Mouse (Mus musculus) gastrocnemius, postnatal 10 days (tissue): ENCODE data around the gene Hadh. TPM values are rescaled to one million over a fixed set of nuclear protein-coding genes. Genes with fewer than 3 reads are reported as not detected.

Experiments
- DNase-seq: peaks from one replicate; pipeline ENCODE4 v3.0.0; 2021; ENCODE audit warnings: mixed read lengths
- total RNA-seq, 2 experiments: library from RNA; stranded (reverse); gene quantifications; 2 replicates each; pipeline ENCODE4 v1.2.3; 2021

Hadh gene
- total RNA-seq, 2 experiments from 2014 or later, result 208 to 234 TPM

DNA sequence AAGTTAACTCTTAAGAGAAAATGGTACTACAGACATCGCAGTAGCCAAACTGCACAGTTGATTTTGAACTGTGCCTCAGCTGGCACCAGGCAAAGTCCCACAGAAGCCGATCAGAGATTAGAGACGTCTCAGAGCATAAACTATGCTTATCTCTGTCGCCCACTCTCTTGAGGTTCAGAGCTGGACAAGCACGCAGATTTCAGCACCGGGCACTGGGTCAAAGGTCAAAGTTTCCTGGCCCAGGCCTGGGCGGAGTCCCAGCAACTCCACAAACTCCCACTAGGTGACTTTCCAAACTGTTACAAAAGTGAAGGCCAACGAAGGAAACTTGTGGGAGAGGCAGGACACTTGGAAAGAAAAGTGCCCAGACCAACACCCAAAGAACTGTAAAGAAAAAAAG, 744 bp downstream of the Hadh start:
- peak; percentile 57 for DNase-seq

DNA sequence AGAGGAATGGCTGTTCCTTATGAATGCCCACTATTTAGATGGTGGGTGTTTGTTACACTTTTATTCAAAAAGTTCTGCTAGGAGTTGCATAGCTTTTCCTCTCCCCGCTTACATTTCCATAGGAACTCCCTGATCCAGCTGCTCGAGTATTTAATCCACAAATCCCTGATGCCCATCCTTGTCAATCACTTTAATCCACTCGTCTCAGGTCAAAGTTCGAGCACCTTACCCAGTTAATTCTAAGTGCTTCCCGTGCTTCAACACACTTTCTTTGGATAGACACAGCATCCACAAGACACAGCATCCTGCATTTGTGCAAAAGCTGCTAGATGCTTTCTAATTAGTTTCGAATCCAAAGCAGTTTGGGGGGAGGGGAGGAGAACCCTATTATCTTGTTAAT, 1.5 kb downstream of the Hadh start:
- DNase-seq, result no peak

DNA sequence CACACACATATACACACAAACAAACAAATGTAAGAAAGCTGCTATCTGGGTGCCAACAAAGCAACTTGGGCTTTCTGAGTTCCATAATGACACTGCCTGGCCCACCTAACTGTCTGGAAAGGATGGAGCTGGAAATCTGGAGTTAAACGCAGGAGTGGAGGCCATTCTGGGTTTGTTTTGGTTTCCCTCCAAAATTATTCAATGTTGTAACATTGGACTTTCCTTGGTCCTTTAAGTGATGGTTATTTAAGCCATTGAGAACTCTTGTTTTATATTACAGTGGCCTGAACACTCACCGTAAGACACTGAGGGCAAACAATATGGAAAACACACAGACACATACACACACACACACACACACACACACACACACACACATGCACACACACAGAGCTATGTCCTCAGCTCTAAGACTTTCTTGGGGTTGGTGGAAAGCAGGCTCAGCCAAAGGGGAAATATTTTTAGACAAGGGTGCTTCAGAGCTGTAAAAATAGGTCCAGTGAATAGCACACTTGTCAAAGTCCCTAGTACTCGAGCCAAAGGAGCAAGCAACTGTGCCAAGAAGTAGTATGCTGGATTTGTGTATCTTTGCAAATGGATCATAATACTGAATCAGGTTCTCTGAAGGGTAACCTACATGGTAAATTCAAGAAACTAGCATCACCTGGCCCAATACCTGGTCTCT, 5.4 kb downstream of the Hadh start:
- DNase-seq, result no peak

GRCm38 (mm10) chr3:131265516-131265915, 6.4 kb downstream of the Hadh start:
- DNase-seq, result no peak

DNA sequence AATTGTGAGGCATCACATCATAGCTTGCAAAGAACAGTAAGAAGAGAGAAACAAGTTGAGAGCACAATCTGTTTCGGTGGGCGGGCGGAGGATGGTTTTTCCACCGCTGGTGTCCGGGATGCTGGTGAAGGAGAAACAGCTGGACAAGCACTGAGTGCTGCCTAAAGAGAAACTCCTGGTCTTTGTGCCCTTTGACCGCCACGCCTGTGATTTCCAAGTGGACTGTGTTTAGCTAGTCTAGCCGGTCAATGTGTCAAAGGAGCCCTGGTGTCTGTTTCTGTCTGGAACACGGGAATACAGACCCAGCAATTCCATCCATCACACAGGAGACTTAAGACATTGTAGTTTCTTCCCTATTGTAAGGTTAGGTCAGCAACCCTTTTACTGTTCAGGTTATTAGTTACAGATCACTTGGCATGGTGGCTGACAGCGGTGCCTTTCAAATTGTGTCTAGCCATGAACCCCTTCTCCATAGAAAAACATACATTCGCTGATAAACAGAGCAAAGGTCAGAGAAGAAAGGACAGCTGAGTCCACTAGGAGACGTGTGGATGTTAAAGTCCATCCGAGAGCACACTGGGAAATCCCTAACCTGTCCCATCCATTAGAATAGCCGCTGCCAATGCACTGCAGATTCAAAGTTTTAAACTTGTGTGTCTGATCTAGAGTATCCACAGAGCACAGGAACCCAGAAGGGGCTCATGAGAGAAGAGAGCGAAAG, 8.0 kb downstream of the Hadh start:
- DNase-seq, result no peak

GRCm38 (mm10) chr3:131260418-131260817, 11.5 kb downstream of the Hadh start:
- DNase-seq, result no peak

- DNase-seq, result no peak
These were observed 12.4 kb downstream of the Hadh start for GRCm38 (mm10) chr3:131259392-131259965.

DNA sequence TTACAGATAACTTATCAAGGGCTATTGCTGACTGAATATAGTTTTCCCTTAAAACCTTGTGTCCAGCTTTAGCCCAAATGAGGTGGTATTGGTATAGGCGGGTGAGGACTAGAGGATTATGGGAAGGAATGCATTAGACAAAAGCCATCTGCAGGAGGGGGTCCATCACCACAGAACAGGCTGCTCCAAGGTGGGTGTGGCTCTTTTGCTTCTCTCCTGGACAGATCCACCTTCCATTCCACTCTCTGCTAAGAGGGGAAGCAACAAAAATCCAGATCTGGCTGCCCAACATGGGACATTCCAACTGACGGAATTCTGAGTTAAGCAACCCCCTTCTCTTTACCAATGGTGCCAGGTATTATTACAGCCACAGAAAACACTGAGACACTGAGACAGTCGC, 13.0 kb downstream of the Hadh start:
- no peak for DNase-seq

- DNase-seq, result no peak
These were observed 16.4 kb downstream of the Hadh start for GRCm38 (mm10) chr3:131255399-131255981.

GRCm38 (mm10) chr3:131254991-131255390, 16.9 kb downstream of the Hadh start:
- DNase-seq, result no peak

GRCm38 (mm10) chr3:131251601-131252000, 20.3 kb downstream of the Hadh start:
- DNase-seq, result no peak

DNA sequence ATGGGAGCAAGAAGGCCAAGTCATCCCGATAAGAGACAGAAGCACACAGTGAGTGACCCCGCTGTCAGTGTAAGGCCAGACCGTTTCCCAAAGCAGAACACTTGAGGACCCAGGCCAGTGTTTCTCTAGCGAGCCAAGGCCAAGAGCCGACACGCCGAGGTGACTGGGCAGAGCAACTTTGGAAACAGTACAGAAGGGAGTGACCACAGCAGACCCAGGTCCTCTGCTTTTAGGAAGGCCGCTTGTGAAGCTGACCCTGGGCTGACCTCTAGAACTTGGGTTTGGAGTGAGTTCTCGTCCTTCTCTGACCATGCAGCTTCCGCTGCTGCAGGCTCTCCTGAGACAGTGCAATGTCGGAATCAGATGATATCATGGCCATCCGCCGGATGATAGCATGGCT, 20.9 kb downstream of the Hadh start:
- no peak for DNase-seq

- no peak for DNase-seq
These were observed 21.6 kb downstream of the Hadh start for GRCm38 (mm10) chr3:131250283-131250682.

- DNase-seq, result no peak
These were observed 23.5 kb downstream of the Hadh start for GRCm38 (mm10) chr3:131248444-131248843.

- no peak for DNase-seq
These were observed 24.1 kb downstream of the Hadh start for GRCm38 (mm10) chr3:131247851-131248250.

DNA sequence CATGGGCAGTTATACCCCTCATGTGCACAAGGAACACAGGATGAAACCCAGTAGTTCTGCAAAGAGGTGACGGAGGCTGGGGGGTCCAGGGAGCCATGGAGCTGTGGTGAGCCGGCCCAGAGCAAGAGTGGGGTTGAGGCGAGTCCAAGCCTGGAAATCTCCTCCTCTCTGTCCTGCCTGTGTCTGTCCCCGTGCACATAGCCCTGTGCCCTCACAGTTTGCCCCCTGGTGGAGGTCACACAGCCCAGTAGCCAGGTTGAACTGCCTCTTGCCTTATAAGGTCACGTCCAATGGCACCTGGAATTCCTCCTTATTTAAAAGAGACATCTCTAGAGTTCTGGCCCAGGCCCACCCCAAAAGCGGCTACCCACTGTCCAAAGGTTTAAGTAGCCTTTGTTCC, 24.5 kb downstream of the Hadh start:
- no peak for DNase-seq

DNA sequence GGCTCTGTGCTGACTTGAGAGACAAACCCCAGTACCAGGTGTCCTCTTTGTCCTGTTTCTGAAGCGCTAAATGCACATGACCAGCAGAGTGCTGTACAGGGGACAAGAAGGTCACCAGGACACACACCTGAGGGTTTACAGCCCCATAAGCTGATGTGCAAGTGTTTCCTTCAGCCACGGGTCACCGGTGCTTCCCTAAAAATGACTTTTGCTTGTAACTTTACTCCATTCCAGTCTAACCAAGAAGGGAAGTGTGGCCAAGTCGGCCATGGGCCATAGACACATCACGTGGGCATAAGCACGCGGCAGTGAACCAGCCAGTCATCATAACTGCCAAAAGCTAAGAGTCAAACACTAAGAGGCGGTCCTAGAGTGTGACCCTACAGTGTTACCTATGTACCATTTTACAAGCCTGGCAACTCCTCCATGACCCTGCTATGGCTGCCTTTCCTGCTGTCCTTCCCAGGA, 25.3 kb downstream of the Hadh start:
- DNase-seq, result no peak

DNA sequence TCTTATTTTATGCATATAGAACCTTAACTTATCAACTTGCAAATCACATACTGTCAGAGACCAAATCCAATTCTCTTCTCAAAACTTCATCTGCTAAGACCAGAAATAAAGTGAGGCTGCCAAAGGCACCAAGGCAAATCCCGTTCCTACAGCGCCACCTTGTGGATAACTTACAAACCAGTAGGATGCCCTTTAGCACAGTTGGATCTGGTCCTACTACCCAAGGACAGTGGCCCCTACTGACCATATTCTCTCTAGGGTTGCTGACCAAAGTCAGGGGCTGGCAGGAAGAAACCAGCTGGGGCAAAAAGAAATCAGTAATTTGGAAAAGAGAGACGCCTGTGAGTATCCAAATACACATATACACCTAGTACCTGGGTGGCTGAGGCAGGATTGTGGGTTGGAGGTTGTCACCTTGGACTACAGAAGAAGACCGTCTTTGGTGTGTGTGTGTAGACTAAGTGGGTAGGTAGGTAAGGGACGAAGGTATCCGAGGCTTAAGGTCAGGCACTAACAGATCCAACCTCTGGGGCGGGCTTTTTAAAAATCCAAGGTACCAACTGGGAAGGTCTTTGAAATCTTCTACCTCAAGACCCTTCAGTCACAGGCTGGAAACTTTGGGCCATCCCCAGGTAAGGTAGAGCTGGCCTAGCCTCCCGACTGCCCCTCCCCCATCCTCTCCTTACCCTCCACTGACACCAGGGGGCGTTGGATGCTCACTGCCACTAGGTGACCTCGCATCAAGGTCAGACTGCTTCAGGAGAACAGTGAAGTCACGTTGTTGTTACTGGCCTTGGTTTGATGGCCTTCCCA, 25.9 kb downstream of the Hadh start:
- peak; percentile 51 for DNase-seq

DNA sequence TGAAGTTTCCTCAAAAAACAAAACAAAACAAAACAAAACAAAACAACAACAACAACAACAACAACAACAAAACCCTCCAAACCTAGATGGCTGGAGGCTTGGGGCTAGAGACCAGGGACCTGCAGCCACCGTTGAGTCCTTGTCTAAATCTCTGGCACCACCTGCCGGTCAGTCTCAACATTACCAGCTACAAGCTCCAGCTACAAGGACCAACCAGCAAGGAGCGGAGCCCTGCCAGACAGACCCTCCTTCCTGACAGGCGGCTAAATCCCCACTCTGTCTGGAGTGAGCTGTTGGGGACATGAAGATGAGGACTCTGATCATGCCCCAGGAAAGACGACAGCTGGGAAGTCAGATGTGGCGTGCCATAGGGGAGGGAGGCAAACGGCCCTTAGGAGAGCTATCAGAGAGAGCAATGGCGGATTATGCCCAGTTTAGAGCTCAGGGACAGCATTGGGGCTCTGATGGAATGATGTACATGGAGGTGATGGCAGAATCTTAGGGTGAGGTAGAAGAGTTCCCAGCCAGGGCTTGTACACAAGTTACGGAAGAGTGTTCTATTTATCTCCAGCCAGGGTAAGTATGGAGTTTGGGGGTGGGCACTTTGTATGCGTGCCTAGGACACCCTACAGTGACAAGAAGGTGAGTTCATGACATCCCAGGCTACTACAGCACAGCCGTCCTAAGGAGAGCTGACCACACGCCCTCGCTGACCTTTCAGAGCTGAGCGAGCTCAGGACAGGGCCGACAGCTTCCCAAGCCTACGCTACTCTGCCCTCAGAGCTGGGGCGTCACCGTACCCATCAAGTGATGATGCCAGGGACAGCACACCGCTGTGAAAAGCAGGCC, 33.9 kb downstream of the Hadh start:
- DNase-seq, result peak; percentile 81

DNA sequence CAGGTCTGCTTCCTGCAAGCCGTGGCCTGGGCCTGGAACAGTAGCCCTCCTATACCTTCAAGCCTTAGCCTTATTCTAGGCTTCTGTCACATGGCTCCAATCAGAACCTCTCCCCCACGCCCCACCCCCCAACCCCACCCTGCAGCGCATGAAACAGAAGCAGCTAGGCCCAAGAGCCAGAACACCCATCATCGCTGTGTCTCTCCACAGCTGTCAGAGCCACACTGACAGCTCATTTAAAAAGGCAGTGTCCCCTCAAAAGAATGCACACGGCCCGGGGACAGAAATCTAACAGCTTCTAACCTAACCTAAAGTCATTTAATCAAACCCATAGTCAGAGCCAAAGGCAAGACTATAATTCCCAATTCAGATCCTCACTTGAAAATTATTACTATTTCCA, 34.8 kb downstream of the Hadh start:
- DNase-seq, result no peak

DNA sequence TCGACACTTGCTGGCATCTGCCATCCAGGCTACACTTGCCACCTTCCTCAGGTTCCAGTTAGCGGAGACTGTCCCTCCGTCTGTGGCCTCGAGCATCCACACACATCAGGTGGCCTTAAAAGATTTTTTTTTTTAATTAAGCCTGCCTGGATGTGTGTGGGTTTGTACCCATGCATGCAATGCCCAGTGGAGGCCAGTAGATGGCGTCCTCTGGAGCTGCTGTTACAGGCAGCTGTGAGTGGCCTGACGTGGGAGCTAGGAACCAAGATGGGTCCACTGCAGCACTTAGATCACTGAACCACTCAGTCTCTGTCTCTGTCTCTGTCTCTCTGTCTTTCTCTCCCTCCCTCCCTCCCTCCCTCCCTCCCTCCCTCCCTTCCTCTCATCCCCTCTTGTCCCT, 43.8 kb downstream of the Hadh start:
- no peak for DNase-seq
